Mouse (Mus musculus): ENCODE measurements around the gene Stk24. TPM values are rescaled to one million over a fixed set of nuclear protein-coding genes. Genes with fewer than 3 reads are reported as not detected.

Gene Stk24
- polyA plus RNA-seq, 1 experiment, result 37.2 TPM

DNA sequence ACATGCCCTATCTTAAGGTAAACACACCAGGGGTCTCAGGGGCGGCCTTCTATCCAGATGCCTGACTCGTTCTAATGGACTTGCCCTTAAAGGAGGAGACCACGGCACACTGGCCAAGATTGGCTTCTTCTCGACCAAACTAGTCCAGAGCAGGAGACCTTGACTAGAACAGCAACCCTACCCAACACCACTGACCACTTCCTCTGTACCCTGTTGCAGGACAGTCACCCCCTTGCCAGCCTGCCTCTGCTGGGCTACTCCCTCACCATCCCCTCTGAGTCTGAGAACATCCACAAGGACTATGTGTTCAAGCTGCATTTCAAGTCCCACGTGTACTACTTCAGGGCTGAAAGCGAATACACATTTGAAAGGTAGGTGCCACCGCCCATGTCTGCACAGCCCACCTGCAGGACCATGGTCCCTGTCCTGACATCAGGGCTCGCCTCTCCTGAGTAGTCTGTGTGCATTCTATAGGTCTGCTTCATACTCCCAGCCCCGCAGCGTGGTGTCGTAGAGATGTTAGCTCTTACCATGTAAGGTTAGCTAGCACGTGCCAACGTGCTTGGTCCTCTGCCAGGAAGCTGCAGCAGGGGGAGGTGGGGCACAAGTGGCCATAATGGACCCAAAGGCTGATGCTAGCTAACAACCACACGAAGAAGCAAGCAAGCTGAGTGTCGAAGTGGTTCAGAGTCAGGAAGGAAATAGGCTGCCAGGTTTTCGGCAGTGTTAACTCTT lies 99.0 kb downstream of the Stk24 start:
- no peak for DNase-seq (ENCODE audit: low read depth, low spot score)
- 67% methylated on average over 16 of the region's 16 CpGs for WGBS

DNA sequence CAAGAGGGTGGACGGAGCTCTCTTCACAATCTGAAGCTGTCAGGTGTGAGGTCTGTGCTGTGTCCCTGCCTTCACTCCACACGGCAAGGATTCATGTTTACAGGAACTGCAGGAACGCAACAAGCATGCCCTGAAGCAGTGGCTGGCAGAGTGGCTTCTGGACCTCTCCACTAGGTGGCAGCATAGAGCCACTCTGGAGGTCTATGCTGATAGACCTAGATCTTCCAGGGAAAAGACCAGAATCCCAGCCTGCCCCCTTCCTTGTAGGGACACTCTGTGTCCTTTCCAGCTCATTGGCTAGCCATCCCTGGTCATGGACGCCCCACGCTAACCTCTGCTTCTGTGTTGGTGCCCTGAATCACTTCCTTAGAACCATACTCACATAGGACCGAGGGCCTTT lies 100.7 kb downstream of the Stk24 start:
- 31% methylated on average over 6 of the region's 6 CpGs for WGBS
- DNase-seq (ENCODE audit: low read depth, low spot score), result peak; percentile 42

DNA sequence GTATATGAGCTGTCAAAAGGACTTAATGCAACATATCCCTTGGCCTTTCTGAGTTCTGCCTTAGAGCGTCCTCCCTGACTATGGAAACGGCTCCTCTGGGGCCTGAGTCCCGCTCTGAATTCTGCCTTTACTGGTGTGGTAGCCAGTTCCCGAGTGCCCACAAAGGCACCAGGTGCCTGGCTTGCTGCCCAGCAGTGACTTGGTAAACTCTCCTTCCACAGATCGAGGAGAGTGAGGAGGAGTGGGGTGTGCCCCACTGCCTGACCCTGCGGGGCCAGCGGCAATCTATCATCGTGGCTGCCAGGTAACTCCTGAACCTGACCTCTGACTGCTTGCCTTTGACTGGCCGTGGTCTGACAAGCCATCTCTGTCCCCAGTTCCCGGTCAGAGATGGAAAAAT lies 103.8 kb downstream of the Stk24 start:
- WGBS, result 64% methylated on average over 10 of the region's 10 CpGs
- no peak for DNase-seq (ENCODE audit: low read depth, low spot score)

DNA sequence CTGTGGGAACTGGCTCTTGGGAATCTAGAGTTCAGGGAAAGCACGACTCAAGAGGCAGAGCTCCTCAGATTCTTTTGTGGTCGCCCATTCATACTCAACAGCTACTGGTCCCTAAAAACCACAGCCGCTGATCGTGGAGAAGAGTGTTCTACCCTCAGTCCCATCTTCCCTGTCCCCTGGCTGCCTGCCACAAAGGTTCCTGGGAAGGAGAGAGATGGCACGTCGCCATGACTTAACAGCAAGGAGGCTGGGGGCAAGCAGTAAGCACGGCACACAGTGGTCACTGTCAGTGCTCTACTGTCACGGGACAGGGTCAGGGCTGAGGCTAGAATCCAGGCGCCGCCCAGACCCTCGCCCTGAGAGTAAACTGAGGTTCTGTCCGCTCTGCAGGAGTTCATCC lies 104.8 kb downstream of the Stk24 start:
- DNase-seq (ENCODE audit: low read depth, low spot score), result no peak
- WGBS, result 80% methylated on average over 12 of the region's 12 CpGs

DNA sequence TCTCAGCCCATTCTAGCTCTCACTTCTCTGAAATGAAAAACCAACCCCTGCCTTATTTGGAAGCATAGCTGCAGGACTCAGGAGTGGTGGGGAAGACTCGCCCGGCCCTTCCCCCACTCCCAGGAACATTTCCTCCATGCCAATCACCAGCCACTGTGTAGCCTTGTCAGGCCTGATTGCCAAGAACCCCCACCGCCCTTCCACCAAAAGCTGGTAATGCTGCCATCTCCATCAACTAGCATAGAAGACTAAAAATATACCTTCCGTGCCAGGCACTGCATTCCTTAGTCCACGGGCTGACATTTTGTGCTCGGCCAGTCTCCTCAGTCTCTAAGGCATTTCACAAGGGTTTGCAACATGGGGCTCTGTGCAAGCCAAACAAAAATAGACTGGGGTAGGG lies 109.3 kb downstream of the Stk24 start:
- 84% methylated on average over 6 of the region's 6 CpGs for WGBS
- no peak for DNase-seq (ENCODE audit: low read depth, low spot score)

DNA sequence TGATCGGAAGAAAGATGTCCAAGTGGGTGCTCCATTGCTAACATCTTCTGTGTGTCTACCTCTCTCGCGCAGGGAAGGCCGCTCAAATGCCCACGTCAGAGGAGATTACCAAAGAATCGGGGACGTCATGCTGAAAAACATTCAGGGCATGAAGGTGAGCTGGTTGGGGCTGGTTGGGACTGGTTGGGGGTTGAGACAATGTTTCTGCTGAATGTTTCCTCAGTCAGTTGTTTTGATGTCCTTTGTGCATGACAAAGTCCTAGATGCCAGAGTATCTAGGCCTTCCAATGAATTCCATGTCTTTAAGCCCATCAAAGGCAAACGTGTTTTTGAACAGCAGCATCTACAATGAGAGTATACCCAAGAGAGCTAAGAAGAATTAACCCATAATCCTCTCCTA lies 112.0 kb downstream of the Stk24 start:
- no peak for DNase-seq (ENCODE audit: low read depth, low spot score)
- 91% methylated on average over 8 of the region's 8 CpGs for WGBS

DNA sequence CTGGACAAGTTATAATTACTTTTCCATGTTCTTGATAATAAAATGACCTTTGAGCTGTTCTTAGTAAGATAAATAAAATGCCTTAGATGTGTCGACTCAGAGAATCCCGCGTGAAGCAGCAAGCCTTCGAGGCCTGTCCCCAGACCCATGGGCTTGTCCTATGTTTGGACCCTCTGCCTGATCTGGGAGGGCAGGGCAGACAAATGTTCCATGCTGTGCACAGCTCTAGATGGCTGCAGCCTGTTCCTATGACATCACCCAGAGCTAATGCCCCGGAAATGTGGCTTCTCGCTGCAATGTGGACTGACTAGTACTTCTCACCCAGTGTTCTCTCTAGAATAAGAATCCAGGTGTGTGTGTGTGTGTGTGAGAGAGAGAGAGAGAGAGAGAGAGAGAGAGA lies 115.4 kb downstream of the Stk24 start:
- no peak for DNase-seq (ENCODE audit: low read depth, low spot score)
- WGBS, result 32% methylated on average over 6 of the region's 6 CpGs

DNA sequence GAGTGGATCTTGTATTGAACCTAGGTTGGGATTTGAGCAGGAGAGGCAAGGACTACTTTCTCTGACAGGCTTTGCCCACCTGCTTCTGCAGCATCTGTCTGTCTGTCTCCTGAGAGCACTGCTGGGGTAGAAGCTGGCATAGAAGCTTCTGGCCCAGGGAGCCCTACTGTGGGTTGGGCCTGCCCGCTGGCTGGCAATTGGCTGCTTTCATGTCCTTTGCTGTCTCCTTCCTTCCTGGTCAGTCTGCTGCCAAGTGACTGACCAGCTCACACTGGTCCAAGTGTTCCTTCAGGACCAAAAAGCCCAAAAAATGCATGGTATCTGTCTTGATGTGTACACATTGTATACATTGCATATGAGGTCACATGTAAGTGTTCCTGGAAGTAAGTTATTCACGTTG lies 115.9 kb downstream of the Stk24 start:
- WGBS, result 48% methylated on average over 2 of the region's 2 CpGs
- DNase-seq (ENCODE audit: low read depth, low spot score), result no peak

DNA sequence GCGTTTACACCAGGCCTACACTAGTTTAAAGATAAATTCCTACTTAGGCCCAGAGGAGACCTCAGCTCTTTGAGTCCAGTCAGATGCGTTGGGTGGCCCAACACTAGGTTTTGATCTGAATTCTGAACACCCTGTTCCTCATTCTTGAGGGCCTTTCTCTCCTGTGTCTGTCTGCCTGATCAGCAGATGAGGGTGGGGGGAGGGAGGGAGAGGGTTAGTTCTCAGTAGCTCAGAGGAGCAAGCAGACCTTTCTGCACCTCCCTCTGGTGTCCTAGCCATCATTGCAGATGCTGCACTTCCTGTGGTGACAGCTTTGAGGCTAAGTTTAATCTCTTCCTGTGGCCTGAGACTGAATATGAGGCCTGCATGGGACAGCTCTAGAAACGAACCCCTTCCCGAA lies 117.2 kb downstream of the Stk24 start:
- DNase-seq (ENCODE audit: low read depth, low spot score), result no peak
- 64% methylated on average over 4 of the region's 4 CpGs for WGBS

DNA sequence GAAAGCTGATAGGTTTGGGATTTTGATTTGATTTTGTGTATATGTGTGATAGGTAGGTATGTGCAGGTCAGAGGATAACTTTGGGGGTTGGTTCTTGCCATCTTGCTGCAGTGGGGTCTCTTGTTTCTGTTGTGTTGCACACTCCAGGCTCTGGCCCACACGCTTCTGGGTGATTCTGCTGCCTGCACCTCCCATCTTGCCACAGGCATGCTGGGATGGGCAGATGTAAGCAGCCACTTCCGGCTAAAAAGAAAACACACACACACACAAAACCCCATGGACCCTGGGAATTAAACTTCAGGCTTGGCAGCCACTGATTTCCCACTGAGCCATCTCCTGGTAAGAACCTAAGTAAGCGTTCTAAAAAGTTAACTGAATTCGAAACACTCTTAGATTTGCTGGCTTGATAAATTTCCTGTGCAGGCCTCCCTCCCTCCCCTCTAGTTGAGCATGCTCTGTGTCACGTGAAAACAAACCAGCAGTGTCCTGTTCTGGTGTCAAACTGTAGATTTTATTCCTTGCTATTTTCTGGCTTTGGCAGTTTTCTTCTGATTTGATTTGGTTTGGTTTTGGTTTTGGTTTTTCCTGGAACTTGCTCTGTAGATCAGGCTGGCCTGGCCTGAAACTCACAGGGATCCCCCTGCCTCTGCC lies 118.5 kb downstream of the Stk24 start:
- WGBS, result 64% methylated on average over 5 of the region's 5 CpGs
- DNase-seq (ENCODE audit: low read depth, low spot score), result no peak

DNA sequence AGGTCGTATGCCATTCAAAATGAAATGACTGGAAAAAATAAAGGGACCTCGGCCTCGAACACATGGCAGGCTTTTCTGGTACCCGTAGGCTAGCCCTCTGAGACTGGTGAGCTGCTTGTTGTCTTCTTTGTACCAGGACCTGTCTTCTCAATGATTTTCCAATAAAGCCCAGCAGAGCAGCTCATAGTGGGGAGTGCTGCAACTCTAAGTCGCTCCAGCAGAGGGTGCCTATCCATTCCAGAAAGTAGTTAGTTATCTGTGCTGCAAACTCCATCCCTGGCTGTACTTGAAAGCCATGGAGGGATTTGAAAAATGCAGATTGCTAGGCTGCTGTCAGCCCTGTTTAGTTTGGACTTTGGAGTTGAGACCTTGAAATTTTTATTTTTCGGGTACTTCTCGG lies 120.0 kb downstream of the Stk24 start:
- 58% methylated on average over 7 of the region's 7 CpGs for WGBS
- no peak for DNase-seq (ENCODE audit: low read depth, low spot score)

DNA sequence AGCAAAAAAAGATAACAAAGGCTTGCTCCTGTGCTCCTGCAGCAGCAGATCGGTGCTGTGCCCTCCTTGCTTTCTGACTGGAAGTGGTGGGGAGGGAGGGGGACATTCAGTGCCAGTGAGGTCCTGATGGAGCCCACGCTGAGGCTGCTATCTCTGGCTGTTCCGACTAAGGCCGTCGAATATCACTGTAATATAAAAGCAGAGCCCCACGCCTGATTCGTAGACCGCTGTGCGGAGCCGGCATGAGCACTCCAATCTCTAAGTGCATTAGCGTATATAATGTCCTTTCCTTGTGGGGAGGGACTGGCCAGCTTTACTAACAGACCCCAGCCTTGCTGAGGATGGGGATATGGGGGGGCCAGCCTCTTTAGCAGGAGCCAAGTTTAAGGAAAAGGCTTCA lies 120.5 kb downstream of the Stk24 start:
- no peak for DNase-seq (ENCODE audit: low read depth, low spot score)
- 87% methylated on average over 11 of the region's 11 CpGs for WGBS

DNA sequence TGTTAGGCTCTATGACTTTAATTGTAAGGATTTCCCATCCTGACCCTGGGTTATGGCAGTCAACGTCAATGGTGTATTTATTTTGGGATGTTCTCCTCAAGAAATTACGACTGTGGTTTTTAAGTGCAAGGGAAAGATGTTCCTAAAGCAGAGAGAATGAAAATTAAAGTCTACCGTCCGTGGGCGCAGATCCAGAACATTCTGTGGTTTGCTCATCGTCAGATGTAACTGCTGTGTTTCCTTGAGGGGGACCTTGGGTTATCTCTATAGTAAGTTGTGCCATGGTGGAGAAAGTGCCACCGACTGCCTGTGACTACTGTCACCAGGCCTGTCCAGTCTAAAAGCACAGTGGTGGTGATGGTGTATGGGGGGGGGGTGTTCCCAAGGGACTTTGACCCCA lies 122.9 kb downstream of the Stk24 start:
- no peak for DNase-seq (ENCODE audit: low read depth, low spot score)
- 80% methylated on average over 7 of the region's 7 CpGs for WGBS

DNA sequence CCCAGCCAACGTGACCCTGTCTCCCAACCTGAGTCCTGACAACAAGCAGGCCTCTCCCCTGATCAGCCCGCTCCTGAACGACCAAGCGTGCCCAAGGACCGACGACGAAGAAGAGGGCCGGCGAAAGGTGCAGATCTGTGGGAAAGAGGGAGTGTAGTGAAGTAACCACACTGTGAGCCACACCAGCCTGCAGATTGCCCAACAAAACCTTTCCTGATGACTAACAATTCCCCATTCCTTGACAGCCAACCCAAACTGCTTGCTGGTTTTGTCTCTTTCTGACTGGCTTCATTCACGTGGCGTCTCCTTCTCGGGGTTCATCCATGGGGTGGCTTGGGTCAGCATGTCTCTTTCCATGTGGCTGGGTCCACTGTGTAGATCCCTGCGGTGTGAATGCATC lies 124.3 kb downstream of the Stk24 start:
- 85% methylated on average over 13 of the region's 13 CpGs for WGBS
- no peak for DNase-seq (ENCODE audit: low read depth, low spot score)

DNA sequence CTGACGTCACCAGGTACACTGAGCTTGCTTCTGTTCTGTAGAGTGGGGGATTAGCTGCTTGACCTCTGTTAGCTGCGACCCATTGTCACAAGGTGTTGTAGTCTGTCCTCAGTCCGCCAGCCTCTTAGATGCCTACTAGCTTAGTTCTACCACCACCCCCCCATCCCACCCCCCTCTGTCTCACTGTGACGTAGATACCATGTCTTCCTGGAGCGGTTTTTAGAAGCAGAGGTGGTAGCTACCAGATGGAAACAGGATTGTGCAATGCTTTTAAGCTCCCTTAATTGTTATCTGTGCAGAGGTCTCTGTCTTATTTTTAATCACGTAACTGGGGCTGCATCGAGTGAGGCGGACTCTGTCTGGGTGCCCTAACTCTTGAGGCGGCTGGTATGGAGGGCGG lies 124.9 kb downstream of the Stk24 start:
- WGBS, result 96% methylated on average over 10 of the region's 10 CpGs
- DNase-seq (ENCODE audit: low read depth, low spot score), result no peak

DNA sequence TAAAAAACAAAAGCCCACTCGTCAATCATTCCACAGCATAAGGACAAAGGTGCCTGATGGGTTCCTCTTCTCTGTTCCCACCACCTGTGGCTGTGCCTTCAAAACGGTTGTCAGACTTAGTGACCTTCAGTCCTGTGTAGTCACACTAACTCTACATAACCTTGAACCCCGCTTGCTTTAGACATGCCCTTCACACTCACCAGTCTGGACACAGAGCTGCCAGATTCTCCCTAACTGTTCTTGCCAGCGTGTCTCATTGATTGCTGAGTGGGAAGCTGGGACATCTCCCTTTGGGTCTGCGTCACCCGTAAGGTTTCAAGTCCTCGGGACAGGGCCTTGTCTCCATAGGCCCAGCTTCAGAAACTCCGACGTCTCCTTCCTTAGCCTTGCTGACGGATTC lies 127.3 kb downstream of the Stk24 start:
- WGBS, result 89% methylated on average over 10 of the region's 10 CpGs
- no peak for DNase-seq (ENCODE audit: low read depth, low spot score)

DNA sequence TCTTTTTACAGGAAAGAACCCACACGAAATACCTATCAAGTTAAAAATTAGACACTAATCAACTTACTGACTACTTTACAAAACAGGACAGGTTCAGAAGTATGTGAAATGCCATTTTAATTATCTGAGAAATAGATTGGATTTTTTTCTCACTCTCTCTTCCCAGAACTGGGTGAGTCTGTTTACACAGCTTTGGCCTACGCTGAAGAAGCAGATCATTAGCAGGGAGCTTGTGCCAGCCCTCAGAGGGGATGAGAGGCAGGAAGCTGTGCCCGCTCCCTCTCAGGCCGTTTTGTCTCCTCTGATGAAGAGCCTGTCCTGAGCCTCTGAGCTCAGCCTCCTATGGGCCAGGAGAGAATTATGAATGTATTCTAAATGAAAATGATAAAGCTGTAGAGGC lies 128.1 kb downstream of the Stk24 start:
- WGBS, result 37% methylated on average over 4 of the region's 4 CpGs
- no peak for DNase-seq (ENCODE audit: low read depth, low spot score)

DNA sequence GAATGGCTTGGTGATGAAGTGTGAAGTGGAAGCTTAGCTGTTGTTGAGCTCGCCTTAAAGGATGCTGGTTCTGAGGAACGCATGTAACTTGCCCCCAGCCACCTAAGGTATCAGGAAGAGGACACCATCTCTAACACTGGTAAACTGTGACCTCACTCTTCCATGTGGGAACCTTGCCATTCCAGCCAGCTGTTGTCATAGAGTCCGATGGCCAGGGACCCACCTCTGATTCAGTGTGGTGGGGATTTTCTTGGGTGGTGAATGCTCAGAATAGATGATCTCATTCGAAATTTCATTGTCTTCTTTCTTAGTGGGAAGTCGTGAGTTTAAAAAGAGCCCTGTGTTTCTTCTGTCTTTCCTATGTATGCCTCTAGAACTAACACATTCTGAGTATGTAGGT lies 128.7 kb downstream of the Stk24 start:
- WGBS, result 68% methylated on average over 5 of the region's 5 CpGs
- DNase-seq (ENCODE audit: low read depth, low spot score), result no peak

DNA sequence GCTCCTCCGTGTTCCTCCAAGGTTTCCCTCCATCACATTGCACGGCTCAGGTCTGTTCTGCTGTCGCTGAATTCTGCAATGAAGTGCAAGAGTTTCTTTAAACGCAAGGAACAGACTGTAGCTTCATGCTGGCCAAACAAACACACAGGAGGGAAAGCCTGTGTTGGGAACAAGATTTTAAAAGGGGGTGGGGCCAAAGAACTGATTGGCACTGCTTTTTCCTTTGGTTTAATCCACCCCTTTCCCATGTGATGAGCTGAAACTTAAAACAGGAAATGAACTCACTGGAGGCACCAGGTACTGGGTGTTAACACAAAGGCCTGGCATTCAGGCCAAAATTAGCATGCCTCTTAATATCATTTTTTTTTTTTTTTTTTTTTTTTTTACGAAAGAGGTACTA lies 131.5 kb downstream of the Stk24 start:
- WGBS, result 81% methylated on average over 5 of the region's 5 CpGs
- no peak for DNase-seq (ENCODE audit: low read depth, low spot score)

DNA sequence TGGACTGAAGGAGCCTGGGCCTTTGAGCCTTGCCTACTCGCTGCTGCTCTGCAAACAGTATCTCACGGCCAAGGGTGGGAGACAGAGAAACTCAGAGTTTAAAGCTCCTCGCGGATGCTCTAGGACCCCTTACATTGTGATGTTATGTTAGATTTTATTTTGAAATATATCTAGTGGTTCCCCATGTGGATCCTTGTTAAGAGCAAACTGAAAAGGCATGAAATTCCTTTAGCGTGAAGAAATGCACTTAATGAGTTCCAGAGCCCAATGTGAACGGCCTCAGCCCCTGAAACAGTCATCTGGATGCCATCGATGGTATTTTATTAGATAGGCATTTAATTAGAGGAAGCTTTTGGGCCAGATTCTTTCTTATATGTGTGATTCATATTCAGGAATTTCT lies 132.5 kb downstream of the Stk24 start:
- DNase-seq (ENCODE audit: low read depth, low spot score), result no peak
- 75% methylated on average over 7 of the region's 7 CpGs for WGBS

DNA sequence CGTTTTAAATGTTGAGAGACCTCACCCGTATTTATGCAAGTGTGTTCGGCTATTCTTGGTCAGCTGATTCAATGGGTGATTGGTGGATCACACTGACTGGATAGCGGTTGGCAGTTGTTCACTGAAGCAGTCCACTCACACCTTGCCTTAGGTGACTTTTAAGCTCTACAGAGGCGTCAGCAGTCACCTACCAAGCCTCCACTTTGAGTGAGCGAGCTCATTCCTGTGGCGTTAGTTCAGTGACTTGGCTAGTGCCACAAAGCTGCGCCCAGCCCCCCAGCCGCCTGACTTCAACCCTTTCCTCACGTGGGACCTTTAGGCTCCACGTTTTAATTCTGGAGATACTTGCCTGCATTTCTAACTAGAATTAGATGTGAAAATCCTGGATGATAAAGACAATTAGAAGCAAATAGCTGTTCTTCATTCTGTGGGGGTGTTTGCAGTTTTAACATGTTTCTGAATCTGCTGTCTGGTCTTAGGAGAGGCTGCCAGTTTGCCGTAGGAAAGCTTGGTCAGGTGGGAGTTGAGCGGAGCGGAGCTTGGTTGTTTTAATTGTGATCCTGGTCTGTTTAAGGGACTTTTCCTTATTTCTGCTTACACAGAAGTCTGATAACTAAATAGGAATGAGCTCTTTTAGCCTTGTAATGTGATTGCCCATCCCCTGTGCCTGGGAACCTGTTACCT lies 133.6 kb downstream of the Stk24 start:
- DNase-seq (ENCODE audit: low read depth, low spot score), result no peak
- 80% methylated on average over 14 of the region's 14 CpGs for WGBS

Data from large intestine, adult 2 months (tissue).